Mouse (Mus musculus): ENCODE data around the gene Mgat5. TPM values are rescaled to one million over a fixed set of nuclear protein-coding genes. Genes with fewer than 3 reads are reported as not detected.

The Mgat5 gene
- polyA plus RNA-seq, 1 experiment from 2014 or later, result 5.9 TPM

DNA sequence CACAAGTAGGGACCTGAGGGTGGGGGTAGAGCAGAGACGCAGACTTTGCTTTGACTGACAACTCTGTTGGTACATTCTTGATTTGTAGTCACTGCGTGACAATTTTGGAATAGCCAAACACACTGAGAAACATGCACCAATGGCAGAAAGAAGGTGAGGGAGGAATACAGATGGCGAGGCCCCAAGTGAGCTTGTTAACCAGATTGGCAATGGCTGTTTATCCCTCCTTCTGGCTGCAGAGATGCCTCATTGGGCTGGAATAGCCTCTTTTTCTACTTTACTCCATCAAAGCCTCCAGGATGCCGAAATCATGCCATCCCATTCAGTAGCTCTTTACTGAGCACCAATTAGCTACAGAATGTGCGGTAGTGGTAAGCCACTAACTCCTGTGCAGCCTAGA, 270.9 kb downstream of the Mgat5 start:
- WGBS, result 93% methylated on average over 5 of the region's 5 CpGs
- Histone ChIP-seq H3K9ac (no peak overlapping the region), H3K4me1 (replicated peaks) (no peaks in the 10 kb centered on the region), H3K27me3 (replicated peaks) (no peaks in the 10 kb centered on the region), H3K27ac (no peak overlapping the region), H3K9me3 (no peaks in the 10 kb centered on the region), H3K36me3 (peaks cover 11% of the 10 kb centered on the region; the same call in 1 of the 2 replicates), H3K4me2 (replicated peaks) (no peak overlapping the region), H3K4me3 (replicated peaks) (no peak overlapping the region)
- ATAC-seq, result no peak

DNA sequence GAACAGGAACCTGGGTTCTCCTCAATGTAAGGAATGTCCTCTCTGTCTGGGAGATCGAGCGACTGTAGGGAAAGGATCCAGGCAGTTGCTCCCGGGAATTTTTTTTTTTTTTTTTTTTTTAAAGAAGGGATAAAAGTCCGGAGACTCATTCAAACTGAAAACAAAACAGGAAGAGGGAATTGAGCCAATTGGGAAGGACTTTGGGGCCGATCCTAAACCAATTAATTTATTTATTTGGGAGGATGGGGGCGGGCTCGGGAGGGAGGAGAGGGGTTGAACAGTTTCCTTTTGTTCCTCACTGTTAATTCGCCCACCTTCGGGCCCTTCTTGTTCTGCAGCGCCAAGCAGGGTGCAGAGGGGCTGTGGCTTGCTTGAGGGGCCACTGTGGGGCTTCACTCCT, 278.1 kb downstream of the Mgat5 start:
- H3K27me3 ChIP-seq (replicated peaks), result no peaks in the 10 kb centered on the region
- no peak overlapping the region for H3K27ac ChIP-seq
- no peak for ATAC-seq
- WGBS, result 77% methylated on average over 10 of the region's 10 CpGs
- no peak overlapping the region for H3K4me2 ChIP-seq (replicated peaks)
- H3K4me1 ChIP-seq (replicated peaks), result no peaks in the 10 kb centered on the region
- H3K36me3 ChIP-seq, result peaks cover 3% of the 10 kb centered on the region; the same call in 1 of the 2 replicates
- H3K4me3 ChIP-seq (replicated peaks), result no peak overlapping the region
- no peak overlapping the region for H3K9ac ChIP-seq
- H3K9me3 ChIP-seq, result no peaks in the 10 kb centered on the region

DNA sequence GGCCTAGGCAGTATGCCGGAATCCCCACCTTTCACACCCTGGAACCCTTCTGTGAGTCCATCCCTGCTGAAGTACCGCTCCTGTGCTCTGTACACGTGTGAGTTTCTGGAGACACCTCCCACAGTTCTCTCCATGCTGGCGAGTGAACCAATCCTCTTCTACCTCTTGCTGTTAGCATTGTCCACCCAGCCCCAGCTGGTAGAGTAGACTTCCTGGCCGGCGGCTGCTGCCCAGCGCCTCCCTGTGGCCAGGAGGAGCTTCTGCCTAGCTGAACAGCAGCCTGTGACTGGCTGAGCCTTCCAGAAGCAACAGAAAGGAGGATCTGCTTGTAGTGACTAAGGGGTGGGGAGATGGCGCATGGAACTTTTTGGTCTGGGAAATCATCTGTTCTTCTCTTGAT, 279.4 kb downstream of the Mgat5 start:
- Histone ChIP-seq H3K27ac (no peak overlapping the region), H3K4me1 (replicated peaks) (no peaks in the 10 kb centered on the region), H3K4me2 (replicated peaks) (no peak overlapping the region), H3K4me3 (replicated peaks) (no peak overlapping the region), H3K9ac (no peak overlapping the region), H3K36me3 (peaks cover 3% of the 10 kb centered on the region; the same call in 1 of the 2 replicates), H3K9me3 (no peaks in the 10 kb centered on the region), H3K27me3 (replicated peaks) (no peaks in the 10 kb centered on the region)
- no peak for ATAC-seq
- 90% methylated on average over 8 of the region's 8 CpGs for WGBS

DNA sequence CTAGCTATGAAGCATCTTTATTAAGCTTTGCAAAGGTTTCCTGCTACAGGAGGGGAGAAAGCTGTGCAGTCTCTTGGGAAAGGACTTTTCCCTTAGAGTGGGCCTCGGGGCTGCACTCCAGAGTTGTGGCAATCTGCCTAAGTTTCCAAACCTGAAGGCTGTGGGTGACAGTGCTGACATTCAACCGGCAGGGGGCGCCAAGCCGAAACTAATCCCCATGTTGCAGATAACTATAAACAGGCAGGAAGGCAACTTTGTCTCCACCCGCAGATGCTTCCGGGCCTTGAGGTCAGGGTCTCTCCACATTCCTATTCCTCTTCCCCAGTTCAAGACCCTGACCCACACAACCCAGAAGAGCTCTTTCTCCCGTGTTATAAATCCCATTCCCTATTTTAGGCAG, 280.0 kb downstream of the Mgat5 start:
- no peaks in the 10 kb centered on the region for H3K27me3 ChIP-seq (replicated peaks)
- WGBS, result 45% methylated on average over 7 of the region's 7 CpGs
- no peaks in the 10 kb centered on the region for H3K4me1 ChIP-seq (replicated peaks)
- no peaks in the 10 kb centered on the region for H3K9me3 ChIP-seq
- H3K36me3 ChIP-seq, result peaks cover 3% of the 10 kb centered on the region; the same call in 1 of the 2 replicates
- no peak overlapping the region for H3K9ac ChIP-seq
- ATAC-seq, result no peak
- H3K4me2 ChIP-seq (replicated peaks), result no peak overlapping the region
- no peak overlapping the region for H3K27ac ChIP-seq
- no peak overlapping the region for H3K4me3 ChIP-seq (replicated peaks)

DNA sequence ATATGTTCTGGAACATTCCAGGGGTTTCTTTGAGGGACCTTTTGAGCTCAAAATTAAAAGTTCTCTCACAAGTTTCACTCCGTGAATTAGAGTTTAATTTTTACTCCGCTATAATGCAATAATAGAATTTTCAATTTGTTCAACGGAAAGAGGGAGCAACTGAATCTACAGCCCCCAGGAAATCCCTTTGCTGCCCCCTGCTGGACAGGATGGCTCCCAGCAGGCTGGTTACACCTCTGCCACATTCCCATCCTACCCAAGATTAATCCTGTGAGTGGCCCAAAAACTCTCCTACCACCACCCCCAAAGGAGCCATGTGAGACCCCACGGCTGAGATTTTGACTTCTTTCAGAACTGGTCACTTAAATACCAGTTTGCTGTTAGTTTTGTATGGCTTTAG, 282.3 kb downstream of the Mgat5 start:
- Histone ChIP-seq H3K27ac (no peak overlapping the region), H3K4me2 (replicated peaks) (no peak overlapping the region), H3K4me1 (replicated peaks) (no peaks in the 10 kb centered on the region), H3K9me3 (no peaks in the 10 kb centered on the region), H3K4me3 (replicated peaks) (no peak overlapping the region), H3K36me3 (no peaks in the 10 kb centered on the region), H3K27me3 (replicated peaks) (no peaks in the 10 kb centered on the region), H3K9ac (no peak overlapping the region)
- no peak for ATAC-seq
- 83% methylated on average over 4 of the region's 4 CpGs for WGBS

DNA sequence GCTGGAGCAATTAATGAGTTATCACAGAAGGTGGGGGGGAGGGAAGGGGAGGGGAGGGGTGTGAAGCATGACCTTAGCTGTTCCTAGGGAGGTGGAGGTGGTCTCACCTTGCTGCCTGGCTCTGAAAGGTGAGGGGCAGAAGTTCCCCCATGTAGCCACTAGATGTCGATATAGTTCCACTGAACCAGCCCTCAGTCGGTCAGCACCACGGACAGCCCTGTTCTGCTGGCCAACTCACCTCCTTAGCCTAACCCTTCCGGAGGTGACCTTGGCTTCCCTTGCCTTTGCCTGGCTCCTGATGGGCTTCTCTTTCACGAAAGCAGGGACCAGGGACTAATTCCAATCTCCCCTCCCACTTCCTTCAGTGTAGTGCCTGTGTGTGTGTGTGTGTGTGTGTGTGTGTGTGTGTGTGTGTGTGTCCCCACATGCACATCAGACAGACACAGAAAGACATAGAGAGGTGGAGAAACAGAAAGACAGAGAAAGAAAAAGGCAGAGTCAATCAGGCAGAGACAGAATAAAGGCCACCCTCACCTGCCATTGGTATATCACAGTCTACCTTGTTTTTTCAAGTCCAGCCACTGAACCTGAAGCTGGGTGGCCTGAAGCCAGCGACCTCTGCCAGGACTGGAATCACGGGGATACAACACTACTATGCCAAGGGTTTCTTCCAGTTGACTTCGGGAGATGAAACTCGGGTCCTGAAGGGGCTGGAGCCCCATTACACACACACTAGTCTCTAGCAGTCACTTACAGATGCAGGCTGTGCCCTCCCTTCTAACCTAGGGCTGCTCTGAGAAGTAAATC, 292.1 kb downstream of the Mgat5 start:
- Histone ChIP-seq H3K36me3 (no peaks in the 10 kb centered on the region), H3K9ac (no peak overlapping the region), H3K9me3 (no peaks in the 10 kb centered on the region), H3K4me2 (replicated peaks) (no peak overlapping the region), H3K4me3 (replicated peaks) (no peak overlapping the region), H3K27ac (no peak overlapping the region), H3K27me3 (replicated peaks) (no peaks in the 10 kb centered on the region), H3K4me1 (replicated peaks) (no peaks in the 10 kb centered on the region)
- ATAC-seq, result peak; percentile 39
- 34% methylated on average over 9 of the region's 9 CpGs for WGBS

DNA sequence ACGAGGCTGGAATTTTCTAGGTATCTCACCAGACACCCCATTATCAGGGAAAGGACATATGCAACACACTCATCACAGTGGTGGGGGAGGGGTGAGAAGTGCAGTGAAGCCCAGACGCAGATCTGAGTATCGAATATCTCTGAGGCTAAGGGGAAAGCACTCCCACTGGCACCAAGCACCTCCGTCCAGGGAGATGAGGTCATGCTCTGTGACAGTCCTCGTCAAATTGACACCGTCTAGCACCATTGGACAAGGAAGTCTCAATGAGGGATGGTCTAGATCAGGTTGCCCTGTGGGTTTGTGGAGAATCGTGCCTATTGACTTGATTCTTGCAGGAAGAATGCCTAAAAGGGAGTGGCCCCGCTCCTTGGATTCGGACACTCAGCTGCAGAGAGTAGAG, 293.9 kb downstream of the Mgat5 start:
- ATAC-seq, result no peak
- no peaks in the 10 kb centered on the region for H3K27me3 ChIP-seq (replicated peaks)
- no peaks in the 10 kb centered on the region for H3K9me3 ChIP-seq
- 56% methylated on average over 9 of the region's 9 CpGs for WGBS
- no peak overlapping the region for H3K4me2 ChIP-seq (replicated peaks)
- H3K27ac ChIP-seq, result no peak overlapping the region
- H3K9ac ChIP-seq, result no peak overlapping the region
- no peak overlapping the region for H3K4me3 ChIP-seq (replicated peaks)
- no peaks in the 10 kb centered on the region for H3K4me1 ChIP-seq (replicated peaks)
- no peaks in the 10 kb centered on the region for H3K36me3 ChIP-seq

DNA sequence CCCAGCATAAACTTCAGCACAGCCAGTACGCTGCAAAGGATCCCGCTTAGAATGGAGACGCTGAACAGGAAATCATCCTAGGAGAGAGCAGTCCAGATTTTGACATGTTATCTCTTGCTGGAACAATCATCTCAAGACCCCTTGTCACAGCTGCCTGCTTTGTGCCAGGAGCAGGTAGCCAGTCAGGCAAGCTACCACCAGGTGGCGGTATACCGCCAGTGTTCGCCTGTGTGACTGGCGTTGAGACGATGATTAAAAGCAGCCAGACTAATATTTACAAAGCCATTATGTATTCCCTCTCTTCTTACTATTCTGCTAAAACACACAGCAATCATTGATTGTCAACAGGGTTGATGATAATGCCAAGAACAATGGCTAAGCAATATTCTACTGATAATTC, 295.4 kb downstream of the Mgat5 start:
- H3K9ac ChIP-seq, result no peak overlapping the region
- H3K4me1 ChIP-seq (replicated peaks), result no peaks in the 10 kb centered on the region
- 10% methylated on average over 8 of the region's 8 CpGs for WGBS
- no peak overlapping the region for H3K4me3 ChIP-seq (replicated peaks)
- no peaks in the 10 kb centered on the region for H3K36me3 ChIP-seq
- H3K4me2 ChIP-seq (replicated peaks), result no peak overlapping the region
- H3K27me3 ChIP-seq (replicated peaks), result no peaks in the 10 kb centered on the region
- H3K9me3 ChIP-seq, result no peaks in the 10 kb centered on the region
- peak; percentile 59; the same call in 1 of the 2 replicates for ATAC-seq
- no peak overlapping the region for H3K27ac ChIP-seq

DNA sequence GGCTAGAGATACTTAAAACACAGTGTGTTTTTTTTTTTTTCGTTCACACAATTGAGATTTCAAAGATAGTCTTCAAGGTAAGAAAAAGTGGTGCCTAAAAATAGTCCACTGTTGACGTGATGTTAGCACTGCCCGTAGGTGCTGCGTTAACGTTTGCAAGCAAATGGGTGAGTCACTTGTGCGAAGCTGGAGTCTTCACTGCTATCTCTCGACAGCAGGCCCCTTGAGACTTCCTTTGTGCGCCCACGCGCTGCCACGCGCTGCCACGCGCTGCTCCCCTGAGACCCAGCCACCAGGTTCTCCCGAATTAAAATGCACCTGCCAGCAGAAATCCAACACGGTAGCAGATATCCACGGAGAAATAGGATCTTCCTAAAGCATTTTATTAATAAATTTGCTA, 295.9 kb downstream of the Mgat5 start:
- WGBS, result 77% methylated on average over 17 of the region's 17 CpGs
- no peak overlapping the region for H3K9ac ChIP-seq
- H3K4me3 ChIP-seq (replicated peaks), result no peak overlapping the region
- H3K36me3 ChIP-seq, result no peaks in the 10 kb centered on the region
- no peak overlapping the region for H3K4me2 ChIP-seq (replicated peaks)
- no peaks in the 10 kb centered on the region for H3K9me3 ChIP-seq
- H3K4me1 ChIP-seq (replicated peaks), result no peaks in the 10 kb centered on the region
- no peak for ATAC-seq
- H3K27ac ChIP-seq, result no peak overlapping the region
- H3K27me3 ChIP-seq (replicated peaks), result no peaks in the 10 kb centered on the region

DNA sequence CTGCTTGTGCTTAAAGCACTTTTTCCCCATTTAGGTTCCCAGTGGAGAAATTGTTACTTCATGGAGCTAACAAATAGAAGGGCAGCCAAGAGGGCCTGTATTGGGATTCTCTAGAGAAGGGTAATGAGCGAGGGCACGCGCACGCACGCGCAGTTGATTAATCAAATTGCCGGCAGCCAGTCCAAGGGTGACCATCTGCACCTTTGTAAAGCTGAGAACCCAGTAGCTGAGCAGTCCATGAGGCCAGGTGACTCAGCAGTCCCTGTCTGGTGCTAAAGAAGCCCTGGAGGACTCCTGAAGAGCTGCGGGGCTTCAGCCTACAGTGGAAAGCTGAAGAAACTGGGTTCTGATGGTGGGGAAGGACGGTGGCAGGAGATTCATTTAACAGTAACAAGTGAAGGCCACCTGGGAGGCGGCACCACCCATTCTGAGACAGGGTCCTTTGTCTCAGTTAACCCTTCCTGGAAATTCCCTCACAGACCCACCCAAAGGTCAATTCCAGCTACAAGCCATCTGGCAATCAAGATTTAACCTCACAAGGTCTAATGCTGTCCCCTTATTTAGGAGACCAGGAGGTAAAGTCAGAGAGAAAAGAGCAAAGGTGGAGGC, 302.3 kb downstream of the Mgat5 start:
- Histone ChIP-seq H3K27me3 (replicated peaks) (no peaks in the 10 kb centered on the region), H3K9ac (no peak overlapping the region), H3K9me3 (no peaks in the 10 kb centered on the region), H3K4me3 (replicated peaks) (no peak overlapping the region), H3K4me1 (replicated peaks) (no peaks in the 10 kb centered on the region), H3K4me2 (replicated peaks) (no peak overlapping the region), H3K36me3 (no peaks in the 10 kb centered on the region), H3K27ac (no peak overlapping the region)
- ATAC-seq, result no peak
- 72% methylated on average over 10 of the region's 10 CpGs for WGBS

DNA sequence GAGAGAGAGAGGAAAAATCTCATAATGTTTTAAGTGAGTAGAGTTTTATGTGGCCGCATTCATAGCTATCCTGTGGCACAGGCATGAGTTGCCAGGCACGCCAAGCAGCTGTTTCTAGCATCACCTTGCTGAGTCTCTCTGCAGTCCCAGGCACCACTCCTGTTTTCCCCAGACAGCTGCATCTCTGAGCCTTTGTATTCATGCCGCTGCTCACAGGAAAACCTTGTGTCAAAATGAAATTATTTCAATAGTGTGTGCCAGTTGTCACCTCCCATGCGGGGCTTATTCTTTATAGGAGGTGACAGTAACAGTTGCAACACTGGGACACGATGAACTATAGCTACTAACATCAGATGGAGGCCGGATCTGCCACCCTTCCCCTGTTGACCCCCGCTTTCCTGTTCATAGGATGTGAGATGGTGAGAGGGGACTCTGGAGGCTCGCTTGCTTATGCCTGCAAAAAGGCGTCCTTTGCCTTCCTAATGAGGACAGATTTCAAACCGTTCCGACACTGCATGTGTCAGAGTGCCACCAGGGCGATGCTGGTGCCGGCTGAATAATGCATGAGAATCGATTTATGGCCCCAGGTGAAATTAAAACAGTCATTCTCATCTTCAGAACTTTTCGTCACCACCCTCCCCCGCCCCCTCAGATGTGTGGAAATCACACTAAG, 303.4 kb downstream of the Mgat5 start:
- no peak overlapping the region for H3K4me3 ChIP-seq (replicated peaks)
- no peak overlapping the region for H3K9ac ChIP-seq
- WGBS, result 80% methylated on average over 16 of the region's 16 CpGs
- no peaks in the 10 kb centered on the region for H3K9me3 ChIP-seq
- H3K36me3 ChIP-seq, result no peaks in the 10 kb centered on the region
- H3K4me2 ChIP-seq (replicated peaks), result no peak overlapping the region
- no peak overlapping the region for H3K27ac ChIP-seq
- ATAC-seq, result no peak
- H3K4me1 ChIP-seq (replicated peaks), result no peaks in the 10 kb centered on the region
- no peaks in the 10 kb centered on the region for H3K27me3 ChIP-seq (replicated peaks)

DNA sequence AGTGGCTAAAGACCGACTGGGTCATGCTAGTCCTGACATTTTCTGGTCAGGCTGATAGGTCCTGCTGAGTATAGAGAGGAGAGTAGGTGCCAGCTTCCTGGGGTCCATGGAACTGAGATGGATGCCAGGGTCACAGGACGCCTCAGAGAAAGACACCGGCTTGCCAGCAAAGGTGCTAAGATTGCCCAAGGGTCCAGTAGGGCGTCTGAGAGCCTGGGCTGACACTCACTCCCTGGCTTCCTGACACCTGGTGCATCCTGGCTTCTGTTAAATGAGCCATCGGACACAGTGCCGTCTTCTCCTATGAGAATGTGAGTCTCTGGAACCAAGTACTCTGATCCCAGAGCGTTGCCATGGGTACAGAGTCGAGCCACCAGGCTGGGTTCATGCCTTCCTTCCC, 304.1 kb downstream of the Mgat5 start:
- 80% methylated on average over 8 of the region's 8 CpGs for WGBS
- no peak overlapping the region for H3K27ac ChIP-seq
- H3K36me3 ChIP-seq, result no peaks in the 10 kb centered on the region
- ATAC-seq, result no peak
- no peak overlapping the region for H3K4me3 ChIP-seq (replicated peaks)
- H3K4me2 ChIP-seq (replicated peaks), result no peak overlapping the region
- H3K9me3 ChIP-seq, result no peaks in the 10 kb centered on the region
- no peak overlapping the region for H3K9ac ChIP-seq
- no peaks in the 10 kb centered on the region for H3K4me1 ChIP-seq (replicated peaks)
- no peaks in the 10 kb centered on the region for H3K27me3 ChIP-seq (replicated peaks)

All from intestine, embryonic 15.5 days (tissue).